Mouse (Mus musculus) embryonic facial prominence, embryonic 14.5 days (tissue): ENCODE results near the gene Foxj3. TPM values are rescaled to one million over a fixed set of nuclear protein-coding genes. Genes with fewer than 3 reads are reported as not detected.

Experiments
- ATAC-seq: fragments of 200-750 bp; cut with Nextera tagmentation; 2 replicates; pipeline ENCODE4 v1.8.0; 2017; ENCODE audit warnings: low read depth, moderate number of reproducible peaks, moderate TSS enrichment
- DNase-seq: peaks from one replicate; pipeline ENCODE4 v3.0.0-alpha.2; 2015; ENCODE audit warnings: low spot score
- H3K27ac ChIP-seq: fragments of 300-500 bp; sonication (generic); replicated peaks from 2 replicates; pipeline ENCODE4 v1.5.1; 2014; ENCODE audit warnings: low read depth, mild to moderate bottlenecking, low read length, moderate library complexity
- H3K27me3 ChIP-seq: fragments of 300-500 bp; sonication (generic); replicated peaks from 2 replicates; pipeline ENCODE4 v1.6.1; 2014; ENCODE audit warnings: low read length; ENCODE audit not compliant: control insufficient read depth, insufficient read depth
- H3K36me3 ChIP-seq: fragments of 300-500 bp; sonication (generic); 2 replicates; pipeline ENCODE4 v1.6.1; 2014; ENCODE audit warnings: low read length, mixed read lengths; ENCODE audit not compliant: control insufficient read depth, insufficient read depth
- H3K4me1 ChIP-seq: fragments of 300-500 bp; sonication (generic); 2 replicates; pipeline ENCODE4 v1.6.1; 2014; ENCODE audit warnings: antibody characterized with exemption, low read length; ENCODE audit not compliant: control insufficient read depth, insufficient read depth
- H3K4me2 ChIP-seq: fragments of 300-500 bp; sonication (generic); 2 replicates; pipeline ENCODE4 v1.6.1; 2014; ENCODE audit warnings: low read depth, mild to moderate bottlenecking, low read length, moderate library complexity, mixed read lengths
- H3K4me3 ChIP-seq: fragments of 300-500 bp; sonication (generic); 2 replicates; pipeline ENCODE4 v1.5.1; 2014; ENCODE audit warnings: low read depth, mild to moderate bottlenecking, low read length
- H3K9ac ChIP-seq: fragments of 300-500 bp; sonication (generic); 2 replicates; pipeline ENCODE4 v1.6.1; 2014; ENCODE audit warnings: low read depth, mild to moderate bottlenecking, low read length, moderate library complexity, mixed read lengths
- H3K9me3 ChIP-seq: fragments of 300-500 bp; sonication (generic); 2 replicates; pipeline ENCODE4 v1.6.1; 2016; ENCODE audit warnings: low read length; ENCODE audit not compliant: control insufficient read depth
- WGBS: fragments of 180-500 bp; shearing (Covaris S2); extraction: QIAGEN DNeasy Blood & Tissue Kit; methylation state at CpG from one replicate; pipeline ENCODE4 v1.1.7; 2014; 5-methylcytosine and 5-hydroxymethylcytosine counted together
- polyA plus RNA-seq: library from polyadenylated mRNA; unstranded; fragments of >200 nt; fragmentation: Nextera tagmentation; extraction: Ambion mirVana; gene quantifications from 2 replicates; pipeline ENCODE4 v1.2.1, GENCODE M21; 2014

Foxj3 gene
- polyA plus RNA-seq, 1 experiment from 2014 or later = 25.1 TPM

DNA sequence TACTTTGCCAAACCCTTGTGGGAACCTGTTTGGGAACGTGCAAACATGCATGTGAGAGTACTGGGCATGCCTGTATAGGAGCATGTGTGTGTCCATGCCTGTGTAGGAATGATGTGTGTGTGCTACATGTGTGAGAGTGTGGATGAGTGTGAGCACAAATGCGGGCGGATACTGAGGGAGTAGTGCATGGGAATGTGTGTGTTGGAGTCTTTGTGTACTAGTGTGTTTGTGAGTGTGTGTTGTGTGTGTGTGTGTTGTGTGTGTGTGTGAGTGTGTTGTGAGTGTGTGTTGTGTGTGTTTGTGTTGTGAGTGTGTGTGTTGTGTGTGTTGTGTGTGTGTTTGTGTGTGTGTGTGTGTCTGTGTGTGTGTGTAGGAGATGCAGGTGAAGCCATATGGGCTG, 131.4 kb downstream of the Foxj3 start:
- ATAC-seq = no peak
- H3K4me1 ChIP-seq = no peaks in the 10 kb centered on the region
- no peak overlapping the region for H3K4me3 ChIP-seq
- DNase-seq = no peak
- H3K9me3 ChIP-seq = no peaks in the 10 kb centered on the region
- no peaks in the 10 kb centered on the region for H3K27me3 ChIP-seq
- 87% methylated on average over 3 of the region's 3 CpGs for WGBS
- no peaks in the 10 kb centered on the region for H3K36me3 ChIP-seq
- H3K9ac ChIP-seq = no peak overlapping the region
- no peak overlapping the region for H3K4me2 ChIP-seq
- H3K27ac ChIP-seq = no peak overlapping the region

DNA sequence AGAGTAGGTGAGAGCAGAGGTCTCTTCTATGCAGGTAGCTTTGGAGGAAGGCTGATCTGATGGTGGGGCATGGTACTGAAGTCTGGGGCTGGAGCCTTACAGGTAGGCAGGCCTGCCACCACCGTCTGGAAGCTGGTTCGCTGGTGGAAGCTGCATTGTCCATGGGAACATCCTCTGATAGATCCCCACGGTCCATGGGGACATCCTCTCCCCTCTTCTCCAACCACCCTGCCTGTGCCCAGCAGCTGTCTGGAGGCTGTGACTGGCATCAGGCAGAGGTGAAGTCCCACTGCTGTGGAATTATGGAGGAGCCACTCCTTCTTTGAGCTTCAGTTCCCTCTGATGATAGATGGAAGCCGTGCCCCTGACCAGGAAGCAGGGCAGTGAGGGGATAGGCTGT, 131.8 kb downstream of the Foxj3 start:
- DNase-seq (no peak), ATAC-seq (no peak)
- no peaks in the 10 kb centered on the region for H3K4me1 ChIP-seq
- no peak overlapping the region for H3K9ac ChIP-seq
- 53% methylated on average over 3 of the region's 4 CpGs for WGBS
- no peak overlapping the region for H3K4me2 ChIP-seq
- no peaks in the 10 kb centered on the region for H3K9me3 ChIP-seq
- H3K36me3 ChIP-seq = no peaks in the 10 kb centered on the region
- H3K4me3 ChIP-seq = no peak overlapping the region
- no peak overlapping the region for H3K27ac ChIP-seq
- no peaks in the 10 kb centered on the region for H3K27me3 ChIP-seq

DNA sequence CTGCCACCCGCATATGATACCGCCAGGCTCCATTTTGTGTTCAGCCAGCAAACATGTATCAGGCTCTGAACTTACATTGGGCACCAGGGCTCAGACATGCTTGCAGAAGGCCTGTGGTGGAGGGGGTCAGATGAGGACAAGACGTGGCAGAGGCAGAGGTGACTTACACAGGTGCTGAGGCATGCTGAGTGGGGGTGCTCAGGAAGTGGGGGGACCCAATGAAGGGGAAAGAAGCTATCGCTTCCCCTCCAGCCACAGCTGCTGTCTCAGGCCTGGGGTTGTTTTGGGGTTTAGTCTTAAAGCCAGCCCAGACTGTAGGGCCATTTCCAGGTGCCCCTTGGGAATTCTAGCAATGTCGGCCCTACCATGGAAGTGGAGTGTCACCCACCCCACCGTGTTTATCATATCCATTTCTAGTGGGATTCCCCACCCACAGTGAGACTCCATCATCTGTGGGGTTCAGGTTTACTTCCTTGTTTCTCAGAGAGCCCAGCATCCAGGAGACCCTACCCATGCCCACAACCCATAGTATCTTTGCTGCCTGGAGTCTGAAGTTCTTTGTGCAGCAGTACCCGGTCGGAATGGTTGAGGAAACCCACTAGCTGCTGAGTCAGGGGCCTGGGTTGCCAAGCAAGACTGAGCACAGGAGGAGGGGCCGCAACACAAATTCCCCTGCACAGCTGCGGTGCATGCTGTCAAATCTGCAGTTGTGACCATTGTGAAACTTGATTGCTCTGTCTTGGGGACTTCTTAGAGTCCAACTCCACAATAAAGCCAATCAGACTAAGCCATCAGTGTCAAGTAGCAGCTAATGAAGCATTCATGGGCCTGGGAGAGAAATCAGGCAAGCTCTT, 132.8 kb downstream of the Foxj3 start:
- ATAC-seq = no peak
- Histone ChIP-seq H3K36me3 (no peaks in the 10 kb centered on the region), H3K27ac (no peak overlapping the region), H3K9me3 (no peaks in the 10 kb centered on the region), H3K4me1 (no peaks in the 10 kb centered on the region), H3K4me2 (no peak overlapping the region), H3K27me3 (no peaks in the 10 kb centered on the region), H3K9ac (no peak overlapping the region), H3K4me3 (no peak overlapping the region)
- WGBS = 63% methylated on average over 10 of the region's 10 CpGs
- DNase-seq = no peak

DNA sequence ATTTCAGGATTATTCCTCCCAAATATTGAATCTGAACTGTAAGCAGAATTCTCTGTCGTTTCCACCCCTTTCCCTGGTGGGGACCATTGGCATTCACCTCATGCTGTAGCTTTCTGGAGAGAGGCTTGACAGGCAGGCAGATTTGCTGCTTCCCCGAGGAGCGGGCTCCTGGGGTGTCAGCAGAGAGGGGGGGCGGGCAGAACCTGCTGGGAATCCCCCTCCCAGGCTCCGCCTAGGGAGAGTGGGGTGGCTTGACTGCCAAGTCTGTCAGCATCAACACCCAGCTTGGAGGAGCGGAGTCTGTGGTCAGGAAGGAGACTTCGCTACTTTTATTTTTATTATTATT, 133.4 kb downstream of the Foxj3 start:
- no peak for ATAC-seq
- H3K9ac ChIP-seq = no peak overlapping the region
- no peaks in the 10 kb centered on the region for H3K36me3 ChIP-seq
- no peak overlapping the region for H3K4me2 ChIP-seq
- no peaks in the 10 kb centered on the region for H3K9me3 ChIP-seq
- no peak overlapping the region for H3K27ac ChIP-seq
- no peak overlapping the region for H3K4me3 ChIP-seq
- 45% methylated on average over 7 of the region's 7 CpGs for WGBS
- no peaks in the 10 kb centered on the region for H3K27me3 ChIP-seq
- no peaks in the 10 kb centered on the region for H3K4me1 ChIP-seq
- no peak for DNase-seq

DNA sequence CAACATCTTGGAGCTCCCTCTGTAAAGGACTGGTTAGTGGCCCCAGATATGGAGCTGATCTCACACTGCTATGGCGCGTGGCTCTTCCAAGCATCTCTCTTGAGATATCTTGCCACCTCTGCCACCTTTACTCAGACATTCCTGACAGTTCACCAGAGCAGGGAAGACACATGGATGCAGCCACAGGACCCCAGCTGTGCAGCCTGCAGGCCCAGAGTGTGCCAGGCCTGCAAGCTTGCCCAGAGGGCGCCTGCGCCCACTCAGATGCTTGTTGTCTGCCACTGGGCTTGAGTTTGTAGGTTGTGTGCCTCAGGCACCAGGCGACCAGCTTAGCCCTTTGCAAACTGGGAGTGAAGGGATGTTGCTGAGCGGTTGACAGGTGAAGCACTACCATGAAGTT, 133.9 kb downstream of the Foxj3 start:
- Histone ChIP-seq H3K4me2 (no peak overlapping the region), H3K36me3 (no peaks in the 10 kb centered on the region), H3K4me1 (no peaks in the 10 kb centered on the region), H3K27ac (no peak overlapping the region), H3K9ac (no peak overlapping the region), H3K27me3 (no peaks in the 10 kb centered on the region), H3K9me3 (no peaks in the 10 kb centered on the region), H3K4me3 (no peak overlapping the region)
- WGBS = 87% methylated on average over 6 of the region's 6 CpGs
- DNase-seq = no peak
- ATAC-seq = no peak

DNA sequence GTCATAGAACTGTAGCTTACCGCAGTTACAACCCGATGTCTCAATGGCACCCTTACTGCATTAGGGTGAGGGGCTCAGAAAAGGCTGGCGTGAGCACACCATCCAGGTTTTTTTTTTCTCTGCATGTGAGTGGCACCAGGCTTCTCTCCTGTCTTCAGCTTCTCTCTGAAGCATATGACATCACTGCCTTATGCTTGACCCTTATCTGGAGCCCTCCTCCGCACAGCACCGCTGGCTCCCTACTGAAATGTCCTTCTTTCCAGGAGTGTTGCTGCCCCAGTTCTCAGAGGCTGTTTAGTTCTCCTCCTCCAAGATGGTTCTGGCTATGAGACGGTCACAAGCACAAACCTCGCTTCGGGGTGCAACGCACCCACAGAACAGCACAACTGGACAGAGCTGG, 134.4 kb downstream of the Foxj3 start:
- Histone ChIP-seq H3K36me3 (no peaks in the 10 kb centered on the region), H3K4me1 (no peaks in the 10 kb centered on the region), H3K27ac (no peak overlapping the region), H3K4me3 (no peak overlapping the region), H3K9me3 (no peaks in the 10 kb centered on the region), H3K9ac (no peak overlapping the region), H3K4me2 (no peak overlapping the region), H3K27me3 (no peaks in the 10 kb centered on the region)
- DNase-seq = no peak
- ATAC-seq = no peak
- WGBS = 96% methylated on average over 9 of the region's 9 CpGs

DNA sequence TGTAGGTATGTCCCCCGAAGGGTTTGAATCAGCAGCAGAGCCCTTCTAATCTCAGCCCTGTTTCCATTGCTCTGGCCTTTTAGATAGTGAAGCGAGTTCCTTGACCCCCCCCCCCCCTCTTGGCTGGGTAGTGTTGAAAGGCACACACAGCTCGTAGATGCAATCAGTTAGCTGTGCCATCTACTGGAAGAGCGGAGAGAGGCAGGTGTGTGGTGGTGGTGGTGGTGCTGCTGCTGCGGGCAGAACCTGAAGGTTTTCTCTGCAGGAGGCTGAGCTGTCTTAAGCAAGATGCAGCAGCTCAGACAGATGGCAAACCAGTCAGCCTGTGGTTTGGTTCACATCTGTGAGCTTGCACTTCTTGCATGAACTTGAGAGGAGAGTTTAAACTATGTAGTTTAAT, 135.9 kb downstream of the Foxj3 start:
- Histone ChIP-seq H3K9ac (no peak overlapping the region), H3K27ac (no peak overlapping the region), H3K4me2 (no peak overlapping the region), H3K9me3 (no peaks in the 10 kb centered on the region), H3K4me1 (no peaks in the 10 kb centered on the region), H3K27me3 (no peaks in the 10 kb centered on the region), H3K4me3 (no peak overlapping the region), H3K36me3 (no peaks in the 10 kb centered on the region)
- WGBS = 25% methylated on average over 5 of the region's 5 CpGs
- DNase-seq = no peak
- ATAC-seq = no peak

Other genes starting within 250 kb of the Foxj3 start
- 673 and 697 TPM in 2 replicates for gene Ybx1, start 242.4 kb upstream of the Foxj3 start, polyA plus RNA-seq
- 84.2 and 86.6 TPM in 2 replicates for gene Ppih, start 216.5 kb upstream of the Foxj3 start, polyA plus RNA-seq
- gene Ccdc30, start 121.5 kb upstream of the Foxj3 start, polyA plus RNA-seq = 5.5 and 5.7 TPM in 2 replicates
- 22.1 and 30.3 TPM in 2 replicates for gene Ppcs, start 114.6 kb upstream of the Foxj3 start, polyA plus RNA-seq
- 0.90 TPM in 1 of 2 replicates, not detected in the other for gene Zmynd12, start 114.2 kb upstream of the Foxj3 start, polyA plus RNA-seq
- 1.5 and 1.7 TPM in 2 replicates for gene Rimkla, start 44.4 kb upstream of the Foxj3 start, polyA plus RNA-seq
- 4.7 and 5.7 TPM in 2 replicates for gene Frg2f1, start 2.5 kb downstream of the Foxj3 start, polyA plus RNA-seq
- not detected in 2 replicates for gene Guca2a, start 100.7 kb downstream of the Foxj3 start, polyA plus RNA-seq
- gene Guca2b, start 122.0 kb downstream of the Foxj3 start, polyA plus RNA-seq = not detected in 2 replicates
- 7.1 and 8.2 TPM in 2 replicates for gene Hivep3, start 196.8 kb downstream of the Foxj3 start, polyA plus RNA-seq